Mouse (Mus musculus) bone marrow macrophage, adult 2 months (primary cell): ENCODE data around the gene S100a14. TPM values are rescaled to one million over a fixed set of nuclear protein-coding genes. Genes with fewer than 3 reads are reported as not detected.
A peak's percentile ranks its signal among the peaks of the same experiment; 100 is the strongest.

ENCODE experiments used
- H3K27ac ChIP-seq: 2 replicates; pipeline ENCODE4 v1.5.1; 2012; ENCODE audit warnings: low read depth, low read length; ENCODE audit not compliant: insufficient read depth
- H3K4me1 ChIP-seq: 2 replicates; pipeline ENCODE4 v1.6.1; 2012; ENCODE audit warnings: low read length; ENCODE audit not compliant: control insufficient read depth, insufficient read depth
- H3K4me3 ChIP-seq: 2 replicates; pipeline ENCODE4 v1.5.1; 2012; ENCODE audit warnings: mild to moderate bottlenecking, low read length, moderate library complexity; ENCODE audit not compliant: insufficient read depth
- CTCF ChIP-seq: IDR thresholded peaks from 2 replicates; pipeline ENCODE4 v1.5.1; 2012; ENCODE audit warnings: low read depth, mild to moderate bottlenecking, low read length, moderate library complexity
- POLR2A ChIP-seq: IDR thresholded peaks from 2 replicates; pipeline ENCODE4 v1.6.1; 2012; ENCODE audit warnings: mild to moderate bottlenecking, low read depth, low read length, borderline replicate concordance
- polyA plus RNA-seq: library from polyadenylated mRNA; stranded (reverse); fragments of >200 nt; gene quantifications from 2 replicates; pipeline ENCODE4 v1.2.4, GENCODE M21; 2012; ENCODE audit not compliant: missing spikeins, insufficient read depth, insufficient read length

The S100a14 gene
- 0.40 TPM in 1 of 2 replicates, not detected in the other for polyA plus RNA-seq

DNA sequence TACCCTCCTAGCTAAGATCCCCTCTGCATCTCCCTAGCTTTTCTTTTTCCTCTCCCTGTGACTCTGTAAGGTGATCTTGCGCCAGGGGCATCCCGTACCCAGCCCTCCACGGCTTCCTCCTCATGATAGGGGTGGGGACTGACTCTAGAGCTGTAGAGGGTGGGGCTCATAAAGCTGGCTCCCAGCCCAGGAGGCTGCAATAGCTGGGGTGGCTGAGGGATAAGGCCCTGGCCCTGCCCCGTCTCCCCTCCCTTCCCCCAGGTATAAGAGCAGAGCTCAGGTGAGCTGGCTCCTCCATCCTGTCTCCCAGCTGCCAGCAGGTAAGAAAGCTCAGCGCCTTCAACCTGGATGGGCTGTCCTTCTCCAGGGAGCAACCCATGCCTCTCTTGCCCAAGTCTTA, at the start of gene S100a14:
Gene S100a14 (plus strand): TSS at position 277 of the 400 bp plus-strand sequence.
- H3K4me3 ChIP-seq, result no peak within 1 kb of the TSS
- no peak within 1 kb of the TSS for H3K27ac ChIP-seq
- H3K4me1 ChIP-seq, result no peaks in the 10 kb centered on the region
- TF ChIP-seq POLR2A (no peak), CTCF (no peak)

DNA sequence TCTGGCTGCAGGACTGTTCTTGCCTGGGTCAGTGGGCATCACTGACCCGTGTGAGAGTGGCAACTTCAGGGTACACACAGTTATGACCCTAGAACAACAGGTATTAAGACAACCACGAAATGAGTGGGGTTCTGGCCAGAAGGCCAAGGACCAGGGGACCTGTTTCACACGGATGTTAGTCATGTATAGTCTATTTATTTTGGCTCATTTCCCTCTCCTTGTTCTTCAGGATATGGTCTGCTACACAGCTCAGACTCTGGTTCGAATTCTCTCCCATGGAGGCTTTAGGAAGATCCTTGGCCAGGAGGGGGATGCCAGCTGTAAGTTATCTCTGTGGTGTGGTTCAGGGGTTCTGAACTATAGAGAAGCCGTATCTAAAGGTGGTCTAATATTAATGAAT, 39.7 kb upstream of the S100a14 start:
- 0 out of 2 replicates have a peak, but pooled peaks cover 4% of the 10 kb centered on the region for H3K4me1 ChIP-seq
- no peak overlapping the region for H3K4me3 ChIP-seq
- no peak overlapping the region for H3K27ac ChIP-seq
- TF ChIP-seq POLR2A (no peak), CTCF (no peak)

DNA sequence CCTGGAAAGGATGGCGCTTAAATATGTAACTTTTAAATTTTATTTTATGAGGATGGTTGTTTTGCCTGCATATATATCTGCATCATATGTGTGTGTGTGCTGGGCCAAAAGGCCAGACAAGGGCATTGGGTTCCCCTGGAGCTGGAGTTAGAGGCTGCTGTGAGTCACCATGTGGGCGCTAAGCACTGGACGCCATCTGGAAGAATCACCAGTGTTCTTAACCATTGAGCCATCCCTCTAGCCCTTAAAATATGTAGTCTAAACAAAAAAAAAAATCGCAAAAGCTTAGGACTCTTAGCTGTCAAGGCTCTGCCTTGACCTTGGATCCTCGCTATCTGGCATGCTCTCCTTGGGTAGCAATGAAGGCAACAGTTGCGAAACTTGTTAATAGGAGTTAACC, 38.1 kb upstream of the S100a14 start:
- H3K4me1 ChIP-seq, result 0 out of 2 replicates have a peak, but pooled peaks cover 4% of the 10 kb centered on the region
- TF ChIP-seq POLR2A (no peak), CTCF (no peak)
- H3K4me3 ChIP-seq, result no peak overlapping the region
- H3K27ac ChIP-seq, result no peak overlapping the region

DNA sequence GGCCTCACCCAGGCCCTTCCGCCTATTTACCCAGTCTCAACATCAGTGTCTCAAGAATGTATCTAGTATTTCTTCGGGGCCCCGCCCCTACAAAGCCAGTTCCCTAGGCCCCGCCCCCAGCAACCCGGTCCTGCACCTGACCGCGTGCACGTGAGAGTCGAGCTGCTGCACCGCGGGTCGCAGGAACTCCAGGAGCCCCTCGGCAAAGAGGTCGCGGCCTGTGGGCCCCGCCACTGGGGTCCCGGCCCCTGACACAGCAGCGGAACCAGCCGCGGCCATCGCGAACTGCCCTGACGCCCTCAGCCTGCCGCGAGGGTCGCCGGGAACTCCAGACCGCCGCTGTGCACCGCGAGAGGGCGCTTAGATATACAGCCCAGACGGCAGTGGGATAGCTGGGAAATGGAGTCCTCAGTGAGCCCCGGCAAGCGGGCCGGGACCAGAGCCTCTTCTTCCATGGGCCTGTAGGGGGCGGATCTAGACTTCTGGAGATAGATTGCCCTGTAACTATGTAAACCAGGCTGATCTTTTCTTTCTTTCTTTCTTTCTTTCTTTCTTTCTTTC, 35.9 kb upstream of the S100a14 start, which contains the start of gene Snapin:
Gene Snapin (minus strand): TSS at position 338 of the 561 bp plus-strand sequence.
- Histone ChIP-seq H3K27ac (peak within 1 kb of the TSS; percentile 83), H3K4me1 (0 out of 2 replicates have a peak, but pooled peaks cover 4% of the 10 kb centered on the region), H3K4me3 (peak within 1 kb of the TSS; percentile 98)
- TF ChIP-seq POLR2A (no peak), CTCF (no peak)

GRCm38 (mm10) chr3:90491350-90491749, 35.3 kb upstream of the S100a14 start:
- H3K4me3 ChIP-seq, result no peak overlapping the region
- H3K4me1 ChIP-seq, result 0 out of 2 replicates have a peak, but pooled peaks cover 4% of the 10 kb centered on the region
- TF ChIP-seq CTCF, result no peak
- no peak for TF ChIP-seq POLR2A
- H3K27ac ChIP-seq, result no peak overlapping the region

GRCm38 (mm10) chr3:90493831-90494540, 32.7 kb upstream of the S100a14 start:
- no peak for TF ChIP-seq CTCF
- no peak for TF ChIP-seq POLR2A
- Histone ChIP-seq H3K4me3 (no peak overlapping the region), H3K4me1 (0 out of 2 replicates have a peak, but pooled peaks cover 4% of the 10 kb centered on the region), H3K27ac (no peak overlapping the region)

DNA sequence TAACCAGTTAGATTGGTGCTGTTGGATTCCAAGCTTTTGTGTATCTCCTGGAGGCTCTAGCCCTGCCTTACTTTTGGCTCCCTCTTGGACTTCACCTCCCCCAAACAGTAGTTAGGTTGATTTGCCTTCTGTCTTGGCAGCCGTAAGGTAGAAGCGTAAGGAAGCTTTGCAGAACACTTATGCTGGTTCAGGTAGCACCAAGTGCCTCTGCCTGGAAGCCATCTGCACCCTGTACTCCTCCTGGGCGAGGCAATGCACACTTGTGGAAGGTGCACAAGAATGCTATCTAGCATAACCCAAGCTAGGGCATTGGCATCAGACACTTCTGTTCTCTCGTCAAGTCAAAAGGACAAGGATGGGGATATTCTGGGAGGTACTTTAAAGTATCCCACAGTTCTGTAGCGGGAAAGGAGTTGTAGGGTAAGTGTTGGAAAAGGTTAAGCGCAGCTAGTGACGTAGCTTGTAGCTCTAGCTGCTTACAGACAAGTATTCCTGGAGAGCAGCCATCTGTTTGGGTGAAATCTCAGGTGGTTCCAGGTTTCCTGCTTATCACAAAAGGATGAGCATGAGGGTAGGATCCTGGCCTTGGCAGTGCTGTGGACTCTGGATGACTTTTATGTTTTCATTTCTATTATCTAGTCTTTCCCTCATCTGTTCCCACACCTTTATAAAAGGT, 30.7 kb upstream of the S100a14 start:
- H3K4me3 ChIP-seq, result no peak overlapping the region
- no peak for TF ChIP-seq POLR2A
- no peak for TF ChIP-seq CTCF
- H3K4me1 ChIP-seq, result no peaks in the 10 kb centered on the region
- no peak overlapping the region for H3K27ac ChIP-seq

DNA sequence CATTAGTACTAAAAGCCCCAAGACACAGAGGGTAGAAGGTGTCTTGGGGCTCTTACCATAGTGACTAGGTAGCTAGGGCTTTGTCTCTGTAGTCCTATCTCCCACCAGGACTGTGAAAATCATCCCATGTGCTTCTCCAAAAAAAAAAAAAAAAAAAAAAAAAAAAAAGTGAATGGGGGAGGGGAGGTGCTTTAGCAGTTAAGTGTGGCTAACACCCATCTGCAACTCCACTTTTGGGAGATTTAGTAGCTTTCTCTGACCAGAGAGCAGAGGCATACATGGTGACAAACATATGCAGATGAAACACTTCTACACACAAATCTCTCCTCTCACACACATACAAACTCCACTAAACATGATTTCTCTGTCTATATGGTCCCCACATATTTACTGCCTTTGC, 29.1 kb upstream of the S100a14 start:
- no peak for TF ChIP-seq POLR2A
- no peak for TF ChIP-seq CTCF

GRCm38 (mm10) chr3:90503444-90503843, 23.2 kb upstream of the S100a14 start:
- Histone ChIP-seq H3K27ac (no peak overlapping the region), H3K4me1 (peaks cover 7% of the 10 kb centered on the region), H3K4me3 (no peak overlapping the region)
- TF ChIP-seq CTCF, result no peak
- no peak for TF ChIP-seq POLR2A

More for the DNA sequence above, 29.1 kb upstream of the S100a14 start:
- H3K4me1 ChIP-seq, result no peaks in the 10 kb centered on the region
- H3K4me3 ChIP-seq, result no peak overlapping the region
- H3K27ac ChIP-seq, result no peak overlapping the region
